Mouse (Mus musculus) liver, embryonic 14.5 days (tissue): ENCODE measurements around the gene Erg.

ENCODE experiments used
- CTCF ChIP-seq: IDR thresholded peaks from 2 replicates; pipeline ENCODE4 v1.5.1; 2016; ENCODE audit warnings: antibody characterized with exemption, low read depth, control low read depth
- EP300 ChIP-seq: IDR thresholded peaks from 2 replicates; pipeline ENCODE4 v1.6.1; 2016; ENCODE audit warnings: antibody characterized with exemption, low read depth

GRCm38 (mm10) chr16:95455896-95456295, 130.5 kb downstream of the Erg start:
- TF ChIP-seq CTCF (no peak), EP300 (no peak)
